Mouse (Mus musculus): ENCODE measurements around the gene Dusp14. TPM values are rescaled to one million over a fixed set of nuclear protein-coding genes. Genes with fewer than 3 reads are reported as not detected.

Gene Dusp14
- 0.35 to 0.81 TPM (median 0.62 TPM) in 4 replicates for total RNA-seq (2023; ENCODE audit: inconsistent age)

GRCm38 (mm10) chr11:84069034-84069370 lies at the start of gene Dusp14:
Gene Dusp14 (minus strand): TSS chr11:84069261.

Other genes starting within 250 kb of the Dusp14 start
- gene Hnf1b, start 219.2 kb downstream of the Dusp14 start, total RNA-seq (2023; ENCODE audit: inconsistent age): 0.51 to 0.97 TPM in 2 of 4 replicates, not detected in the others
- gene Ddx52, start 127.2 kb downstream of the Dusp14 start, total RNA-seq (2023; ENCODE audit: inconsistent age): 33.8 to 41.8 TPM (median 39.4 TPM) in 4 replicates
- gene Synrg, start 104.8 kb downstream of the Dusp14 start, total RNA-seq (2023; ENCODE audit: inconsistent age): 78.1 to 83.2 TPM (median 79.8 TPM) in 4 replicates
- gene Tada2a, start 60.3 kb upstream of the Dusp14 start, total RNA-seq (2023; ENCODE audit: inconsistent age): 8.0 to 10.1 TPM (median 8.8 TPM) in 4 replicates
- gene Acaca, start 60.4 kb upstream of the Dusp14 start, total RNA-seq (2023; ENCODE audit: inconsistent age): 24.0 to 33.6 TPM (median 26.4 TPM) in 4 replicates
- gene Gm11437, start 98.2 kb upstream of the Dusp14 start, total RNA-seq (2023; ENCODE audit: inconsistent age): not detected in 4 replicates